Comparison of ENCODE assay signal across 8 mouse cellular contexts in the genomic region with DNA sequence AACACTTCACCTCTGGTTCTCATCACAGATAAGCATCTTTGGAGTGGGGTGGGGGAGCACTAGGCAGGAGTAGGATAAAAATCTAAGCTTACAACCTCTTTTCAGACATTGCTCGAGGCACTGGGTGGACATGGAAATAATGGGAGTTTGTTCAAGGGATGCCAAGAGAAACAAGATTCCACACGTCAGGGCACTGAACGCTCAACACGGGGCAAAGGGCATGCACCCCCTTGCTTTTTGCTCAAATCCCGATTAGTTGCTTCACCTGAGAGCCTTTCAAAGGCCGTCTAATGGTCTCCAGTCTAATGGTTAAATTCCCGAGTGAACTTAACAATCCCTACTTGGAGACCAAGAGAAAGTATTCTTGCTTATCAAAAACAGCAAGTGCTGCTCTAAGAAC. TPM values are rescaled to one million over a fixed set of nuclear protein-coding genes. Genes with fewer than 3 reads are reported as not detected.
DNase-seq lines count a peak whose midpoint lies in the region; ATAC-seq and TF ChIP-seq lines count a peak whose summit lies in the region.

No protein-coding gene starts in this region.

- no peaks in the 10 kb centered on the region for H3K9me3 ChIP-seq in heart, embryonic 14.5 days (ENCODE audit: control insufficient read depth, low read length)
- H3K9me3 ChIP-seq in ES-E14 (ENCODE audit: control insufficient read depth, insufficient read depth, low read depth, low read length): no peaks in the 10 kb centered on the region
- H3K9me3 ChIP-seq in forebrain, embryonic 16.5 days (ENCODE audit: control insufficient read depth, low read length): no peaks in the 10 kb centered on the region
- no peaks in the 10 kb centered on the region for H3K9me3 ChIP-seq in liver, postnatal 0 days (ENCODE audit: low read length)

- no peak for ATAC-seq in heart, embryonic 14.5 days (ENCODE audit: insufficient number of reproducible peaks, insufficient read depth, low FRiP score, low read depth)
- no peak for ATAC-seq in forebrain, embryonic 16.5 days
- no peak for ATAC-seq in liver, postnatal 0 days

- H3K4me3 ChIP-seq in heart, embryonic 14.5 days (ENCODE audit: control insufficient read depth in 1 of 2, insufficient read depth in 1 of 2, low read depth in 1 of 2, low read length in 2 of 2): peak overlapping the region; percentile 85 to 98
- H3K4me3 ChIP-seq in ES-E14 (ENCODE audit: insufficient read depth in 1 of 2, low read depth in 1 of 2, low read length in 2 of 2, poor library complexity in 1 of 2, severe bottlenecking in 1 of 2): peak overlapping the region; percentile 87 to 98
- peak overlapping the region; percentile 90 for H3K4me3 ChIP-seq in forebrain, embryonic 16.5 days (replicated peaks; ENCODE audit: low read length)
- peak overlapping the region; percentile 99 for H3K4me3 ChIP-seq in liver, postnatal 0 days (ENCODE audit: low read depth, low read length)

- 10% methylated on average over 7 of the region's 7 CpGs for WGBS in heart, embryonic 14.5 days
- WGBS in forebrain, embryonic 16.5 days: 17% methylated on average over 7 of the region's 7 CpGs
- WGBS in liver, postnatal 0 days (ENCODE audit: insufficient replicate concordance): 23% methylated on average over 7 of the region's 7 CpGs

- peak overlapping the region; percentile 94 for H3K4me2 ChIP-seq in heart, embryonic 14.5 days (ENCODE audit: low read length)
- peak overlapping the region; percentile 82 for H3K4me2 ChIP-seq in forebrain, embryonic 16.5 days (ENCODE audit: low read length)
- peak overlapping the region; percentile 92 for H3K4me2 ChIP-seq in liver, postnatal 0 days (ENCODE audit: low read depth, low read length)

- no peaks in the 10 kb centered on the region for H3K36me3 ChIP-seq in heart, embryonic 14.5 days (ENCODE audit: control insufficient read depth, insufficient read depth, low read length)
- no peaks in the 10 kb centered on the region for H3K36me3 ChIP-seq in ES-E14 (ENCODE audit: control insufficient read depth, insufficient read depth, low read length, poor library complexity, severe bottlenecking)
- no peaks in the 10 kb centered on the region for H3K36me3 ChIP-seq in forebrain, embryonic 16.5 days (ENCODE audit: control insufficient read depth, insufficient read depth)
- no peaks in the 10 kb centered on the region for H3K36me3 ChIP-seq in liver, postnatal 0 days (replicated peaks; ENCODE audit: insufficient read depth, low read length)

- TF ChIP-seq EP300 in liver, postnatal 0 days (IDR thresholded peaks at IDR 0.05; ENCODE audit: low read depth): no peak

- in situ Hi-C loops in ES-E14 (cut with MboI; ENCODE audit: low sequenced_read_pairs in 2 of 2, unreplicated experiment in 2 of 2): no loop called here

- H3K27me3 ChIP-seq in heart, embryonic 14.5 days (ENCODE audit: control insufficient read depth, insufficient read depth, low read length): no peaks in the 10 kb centered on the region
- no peaks in the 10 kb centered on the region for H3K27me3 ChIP-seq in forebrain, embryonic 16.5 days (replicated peaks; ENCODE audit: control insufficient read depth, insufficient read depth, low read length)
- no peaks in the 10 kb centered on the region for H3K27me3 ChIP-seq in liver, postnatal 0 days (ENCODE audit: insufficient read depth, low read length)

- intact Hi-C loops in heart, postnatal 25 days (cut with DNase I): no loop called here

- H3K27ac ChIP-seq in heart, embryonic 14.5 days (replicated peaks in 1 of 2; ENCODE audit: control insufficient read depth in 1 of 2, insufficient read depth in 1 of 2, low read depth in 2 of 2, low read length in 2 of 2): peak overlapping the region; percentile 75 to 93; a peak in 3 of 4 replicates
- no peak overlapping the region for H3K27ac ChIP-seq in ES-E14 (ENCODE audit: insufficient read depth, low read depth, low read length, poor library complexity, severe bottlenecking)
- no peak overlapping the region for H3K27ac ChIP-seq in forebrain, embryonic 16.5 days (ENCODE audit: low read length)
- H3K27ac ChIP-seq in liver, postnatal 0 days (ENCODE audit: low read depth): peak overlapping the region; percentile 99

- DNase-seq in heart, postnatal 25 days (ENCODE audit: low spot score): no peak
- DNase-seq in ES-E14 (ENCODE audit: low read depth, low spot score): no peak
- DNase-seq in liver, postnatal 0 days: peak; percentile 49
- DNase-seq in ovary, postnatal 36 days (ENCODE audit: low spot score): no peak
- no peak for DNase-seq in cerebellum, postnatal 25 days
- DNase-seq in adrenal gland, adult 8-10 months: no peak

- TF ChIP-seq CTCF in liver, postnatal 0 days (IDR thresholded peaks at IDR 0.05; ENCODE audit: low read depth): no peak

- H3K4me1 ChIP-seq in heart, embryonic 14.5 days (ENCODE audit: control insufficient read depth in 2 of 2, insufficient read depth in 2 of 2, low read length in 2 of 2): peaks cover 9 to 24% of the 10 kb centered on the region in 2 experiments
- H3K4me1 ChIP-seq in ES-E14 (ENCODE audit: control insufficient read depth in 2 of 2, insufficient read depth in 2 of 2, low read length in 2 of 2, poor library complexity in 1 of 2): peaks cover 0 to 8% of the 10 kb centered on the region in 2 experiments; a peak in 2 of 4 replicates
- H3K4me1 ChIP-seq in forebrain, embryonic 16.5 days (replicated peaks; ENCODE audit: control insufficient read depth, insufficient read depth, low read length): peaks cover 25% of the 10 kb centered on the region
- H3K4me1 ChIP-seq in liver, postnatal 0 days (ENCODE audit: insufficient read depth): peaks cover 39% of the 10 kb centered on the region

- H3K9ac ChIP-seq in heart, embryonic 14.5 days (ENCODE audit: low read length): peak overlapping the region; percentile 96
- H3K9ac ChIP-seq in ES-E14 (ENCODE audit: insufficient read depth, low read depth, low read length, poor library complexity, severe bottlenecking): peak overlapping the region; percentile 85
- H3K9ac ChIP-seq in forebrain, embryonic 16.5 days (replicated peaks; ENCODE audit: low read depth, low read length): peak overlapping the region; percentile 91
- H3K9ac ChIP-seq in liver, postnatal 0 days (replicated peaks): peak overlapping the region; percentile 100

TF ChIP-seq in ES-E14, 5 proteins besides CTCF, POLR2A, EP300 and RAD21:
- TF ChIP-seq MAFK (IDR thresholded peaks at IDR 0.05; ENCODE audit: insufficient read depth, low read depth, low read length): no peak
- TF ChIP-seq HCFC1 (IDR thresholded peaks at IDR 0.05; ENCODE audit: borderline replicate concordance, insufficient read depth, low read length): no peak
- TF ChIP-seq ZNF384 (IDR thresholded peaks at IDR 0.05; ENCODE audit: low read depth, low read length): no peak
- TF ChIP-seq ZC3H11A (IDR thresholded peaks at IDR 0.05; ENCODE audit: borderline replicate concordance, low read depth, low read length): no peak
- TF ChIP-seq CHD2 (IDR thresholded peaks at IDR 0.05; ENCODE audit: low read depth, low read length): no peak

RNA-seq across cellular contexts. Expression of a gene that starts 1.4 kb away (rescaled TPM):
- polyA plus RNA-seq in heart, embryonic 14.5 days (2014; fragmentation: Nextera tagmentation; extraction: Ambion mirVana): 15.4 and 16.6 TPM in 2 replicates
- 100 to 1,000 TPM; 133 to 137 TPM for total RNA-seq in heart, postnatal 25 days (2021)
- 53.8 and 68.4 TPM in 2 replicates for total RNA-seq in ES-E14 (2012; rRNA removed)
- polyA plus RNA-seq in forebrain, embryonic 16.5 days (2015; fragmentation: Nextera tagmentation; extraction: Ambion mirVana): 11.9 and 12.4 TPM in 2 replicates
- 23.8 and 24.7 TPM in 2 replicates for polyA plus RNA-seq in liver, postnatal 0 days (2015; fragmentation: Nextera tagmentation; extraction: Ambion mirVana)
- 100 to 1,000 TPM; 149 to 177 (median 165) TPM for total RNA-seq in adrenal gland, adult 8-10 months (2022)

RNA-seq across cellular contexts. Expression of a gene that starts 18.9 kb away (rescaled TPM):
- polyA plus RNA-seq in heart, embryonic 14.5 days (2014; fragmentation: Nextera tagmentation; extraction: Ambion mirVana): 213 and 228 TPM in 2 replicates
- total RNA-seq in heart, postnatal 25 days (2021): 10 to 100 TPM; 59.9 to 60.7 TPM
- 120 and 185 TPM in 2 replicates for total RNA-seq in ES-E14 (2012; rRNA removed)
- polyA plus RNA-seq in forebrain, embryonic 16.5 days (2015; fragmentation: Nextera tagmentation; extraction: Ambion mirVana): 255 and 264 TPM in 2 replicates
- 96.2 and 99.0 TPM in 2 replicates for polyA plus RNA-seq in liver, postnatal 0 days (2015; fragmentation: Nextera tagmentation; extraction: Ambion mirVana)
- 10 to 100 TPM; 58.4 to 66.3 (median 59.3) TPM for total RNA-seq in adrenal gland, adult 8-10 months (2022)

RNA-seq across cellular contexts. Expression of a gene that starts 37.2 kb away (rescaled TPM):
- polyA plus RNA-seq in heart, embryonic 14.5 days (2014; fragmentation: Nextera tagmentation; extraction: Ambion mirVana): 3.2 and 3.3 TPM in 2 replicates
- total RNA-seq in heart, postnatal 25 days (2021): 10 to 100 TPM; 14.0 to 14.8 TPM
- 16.5 and 21.4 TPM in 2 replicates for total RNA-seq in ES-E14 (2012; rRNA removed)
- polyA plus RNA-seq in forebrain, embryonic 16.5 days (2015; fragmentation: Nextera tagmentation; extraction: Ambion mirVana): 6.6 and 6.8 TPM in 2 replicates
- 1.6 and 2.2 TPM in 2 replicates for polyA plus RNA-seq in liver, postnatal 0 days (2015; fragmentation: Nextera tagmentation; extraction: Ambion mirVana)
- total RNA-seq in adrenal gland, adult 8-10 months (2022): 10 to 100 TPM; 35.3 to 36.2 (median 35.8) TPM

Comparison
In these comparisons a context has a peak if more than half of its experiments do, and no peak if none do; other contexts are left out.
1. H3K27ac ChIP-seq: peak in heart, embryonic 14.5 days (2 of 2) and liver, postnatal 0 days (single experiment); none in ES-E14 (single experiment) and forebrain, embryonic 16.5 days (single experiment).
2. Peak in every context shown above with its lines, with median percentiles within 50 percentile points of each other: H3K4me2 ChIP-seq, H3K4me3 ChIP-seq and H3K9ac ChIP-seq.